Mouse (Mus musculus): ENCODE results near the gene Mgat2. TPM values are rescaled to one million over a fixed set of nuclear protein-coding genes. Genes with fewer than 3 reads are reported as not detected.
A peak's percentile ranks its signal among the peaks of the same experiment; 100 is the strongest.

The Mgat2 gene
- polyA plus RNA-seq (2012; rRNA removed) = 16.4 and 19.4 TPM in 2 replicates

DNA sequence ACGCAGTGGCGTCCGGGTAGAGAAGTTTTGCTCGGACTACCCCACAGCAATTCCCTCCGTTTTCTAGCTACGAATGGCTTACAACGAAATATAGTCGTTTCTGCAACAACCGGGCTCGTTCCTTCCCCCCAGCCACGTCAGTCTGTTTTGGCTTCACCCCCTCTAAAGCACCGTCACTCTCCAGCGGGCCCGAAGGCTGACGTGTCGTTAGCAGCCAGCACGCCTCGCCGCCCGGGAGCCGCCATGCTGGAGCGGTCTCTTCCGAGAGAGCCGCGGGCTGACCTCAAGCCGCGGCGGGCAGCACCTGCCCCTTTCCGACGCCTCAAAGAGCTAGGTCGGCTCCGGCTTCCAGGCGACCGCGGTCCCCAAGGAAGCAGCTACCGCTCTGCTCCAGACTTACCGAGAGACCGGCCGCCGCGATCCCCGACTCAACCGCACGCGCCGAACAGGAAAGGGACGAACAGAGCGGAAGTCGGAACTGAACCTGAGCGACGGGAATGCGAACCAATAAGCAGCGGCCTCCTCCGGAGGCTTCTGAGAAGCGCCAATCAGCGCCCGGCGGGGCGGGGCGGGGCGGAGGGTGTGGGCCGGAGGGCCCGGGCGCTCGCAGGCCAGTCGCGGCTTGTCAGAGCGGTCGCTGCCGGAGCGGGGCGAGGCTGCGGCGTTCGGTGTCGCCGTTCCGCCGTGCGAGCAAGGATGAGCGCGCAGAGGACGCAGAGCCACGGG, at the start of gene Mgat2, which contains the start of gene Rpl36al:
Gene Mgat2, plus strand, starts transcription at position 575 of the 726 bp plus-strand sequence.
Gene Rpl36al, minus strand, starts transcription at position 501 of the 726 bp plus-strand sequence.
- TF ChIP-seq CTCF (IDR thresholded peaks at IDR 0.05; ENCODE audit: insufficient read depth, low read length) (no peak), POLR2A (IDR thresholded peaks at IDR 0.05; ENCODE audit: borderline replicate concordance, extremely low read depth, low read depth, low read length) (peak; percentile 90)
- under 1% methylated on average over 84 of the region's 84 CpGs for WGBS

DNA sequence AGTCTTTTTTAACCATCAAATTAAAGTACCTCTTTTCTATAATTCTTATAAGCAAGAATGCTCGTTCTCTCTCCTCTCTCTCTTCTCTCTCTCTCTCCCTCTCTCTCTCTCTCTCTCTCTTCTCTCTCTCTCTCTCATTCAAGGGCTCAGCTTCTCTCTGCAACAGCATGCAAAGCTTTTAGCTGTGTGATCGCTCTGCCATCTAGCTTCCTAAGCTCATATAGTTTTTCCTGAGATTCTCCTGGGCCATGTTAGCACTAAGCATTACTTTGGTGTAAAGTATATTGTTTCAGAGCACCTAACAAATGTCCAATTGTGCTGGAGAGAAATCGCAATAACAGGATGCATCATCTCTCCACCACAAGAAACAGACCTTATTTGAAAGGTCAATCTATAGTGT, 44.8 kb upstream of the Mgat2 start:
- TF ChIP-seq CTCF (IDR thresholded peaks at IDR 0.05; ENCODE audit: insufficient read depth, low read length) (no peak), POLR2A (IDR thresholded peaks at IDR 0.05; ENCODE audit: borderline replicate concordance, extremely low read depth, low read depth, low read length) (no peak)
- WGBS = 83% methylated on average over 3 of the region's 3 CpGs
- no peak overlapping the region for H3K4me3 ChIP-seq (replicated peaks; ENCODE audit: extremely low read depth, low read depth, low read length)

More for the DNA sequence above, at the start of gene Mgat2, which contains the start of gene Rpl36al:
- Histone ChIP-seq H3K4me1 (ENCODE audit: control insufficient read depth, insufficient read depth, low read length) (peaks cover 13% of the 10 kb centered on the region), H3K4me3 (replicated peaks; ENCODE audit: extremely low read depth, low read depth, low read length) (peak within 1 kb of the TSS; percentile 98)
- DNase-seq = peak; percentile 99

DNA sequence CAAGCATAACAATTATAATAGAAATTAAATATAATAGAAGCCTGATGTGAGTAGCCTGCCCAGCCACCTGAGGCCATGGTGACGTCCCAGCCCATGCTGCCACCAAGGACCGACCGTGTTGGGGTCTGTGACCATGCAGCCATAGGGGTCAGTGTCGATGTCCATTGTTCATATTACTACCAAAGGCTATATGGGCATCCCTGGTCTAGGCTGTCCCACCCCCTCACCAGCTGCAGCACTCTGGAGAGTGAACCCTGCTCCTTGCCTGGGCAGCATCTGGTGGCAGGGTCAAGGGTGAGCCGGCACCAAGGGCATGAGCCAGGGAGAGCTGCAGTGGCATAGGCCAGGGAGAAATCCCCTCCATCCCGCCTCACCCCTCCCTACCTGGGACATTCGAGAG, 44.1 kb upstream of the Mgat2 start:
- Histone ChIP-seq H3K4me3 (replicated peaks; ENCODE audit: extremely low read depth, low read depth, low read length) (no peak overlapping the region), H3K4me1 (ENCODE audit: control insufficient read depth, insufficient read depth, low read length) (no peaks in the 10 kb centered on the region)
- 89% methylated on average over 7 of the region's 7 CpGs for WGBS
- TF ChIP-seq POLR2A (IDR thresholded peaks at IDR 0.05; ENCODE audit: borderline replicate concordance, extremely low read depth, low read depth, low read length) = no peak
- no peak for TF ChIP-seq CTCF (IDR thresholded peaks at IDR 0.05; ENCODE audit: insufficient read depth, low read length)
- no peak for DNase-seq

More for the DNA sequence above, 44.8 kb upstream of the Mgat2 start:
- DNase-seq = no peak
- H3K4me1 ChIP-seq (ENCODE audit: control insufficient read depth, insufficient read depth, low read length) = no peaks in the 10 kb centered on the region

DNA sequence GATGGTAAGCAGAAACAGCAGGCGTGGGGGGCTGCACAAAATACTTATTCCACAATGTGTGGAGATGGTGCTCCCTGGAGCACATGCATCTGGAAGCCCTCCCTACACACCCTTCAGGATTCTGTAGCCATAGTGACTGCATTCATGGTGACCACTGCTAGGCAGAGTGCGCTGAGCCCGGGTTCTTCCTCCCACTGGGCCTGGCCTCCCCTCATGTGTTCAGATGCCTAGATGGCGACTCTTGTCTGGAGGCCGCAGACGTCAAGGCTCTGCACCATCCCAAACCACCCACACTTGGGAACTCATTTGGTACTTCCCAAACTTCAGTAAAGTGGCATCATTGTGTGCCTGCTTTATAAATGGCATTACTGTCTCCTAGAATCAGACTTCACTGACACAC, 40.5 kb upstream of the Mgat2 start:
- WGBS = 82% methylated on average over 6 of the region's 6 CpGs
- Histone ChIP-seq H3K4me3 (replicated peaks; ENCODE audit: extremely low read depth, low read depth, low read length) (no peak overlapping the region), H3K4me1 (ENCODE audit: control insufficient read depth, insufficient read depth, low read length) (no peaks in the 10 kb centered on the region)
- no peak for TF ChIP-seq CTCF (IDR thresholded peaks at IDR 0.05; ENCODE audit: insufficient read depth, low read length)
- no peak for TF ChIP-seq POLR2A (IDR thresholded peaks at IDR 0.05; ENCODE audit: borderline replicate concordance, extremely low read depth, low read depth, low read length)
- DNase-seq = no peak

GRCm38 (mm10) chr12:69147166-69147735, 36.7 kb upstream of the Mgat2 start:
- Histone ChIP-seq H3K4me1 (ENCODE audit: control insufficient read depth, insufficient read depth, low read length) (no peaks in the 10 kb centered on the region), H3K4me3 (replicated peaks; ENCODE audit: extremely low read depth, low read depth, low read length) (no peak overlapping the region)
- WGBS = 86% methylated on average over 5 of the region's 5 CpGs
- DNase-seq = no peak
- TF ChIP-seq POLR2A (IDR thresholded peaks at IDR 0.05; ENCODE audit: borderline replicate concordance, extremely low read depth, low read depth, low read length) = no peak
- no peak for TF ChIP-seq CTCF (IDR thresholded peaks at IDR 0.05; ENCODE audit: insufficient read depth, low read length)

DNA sequence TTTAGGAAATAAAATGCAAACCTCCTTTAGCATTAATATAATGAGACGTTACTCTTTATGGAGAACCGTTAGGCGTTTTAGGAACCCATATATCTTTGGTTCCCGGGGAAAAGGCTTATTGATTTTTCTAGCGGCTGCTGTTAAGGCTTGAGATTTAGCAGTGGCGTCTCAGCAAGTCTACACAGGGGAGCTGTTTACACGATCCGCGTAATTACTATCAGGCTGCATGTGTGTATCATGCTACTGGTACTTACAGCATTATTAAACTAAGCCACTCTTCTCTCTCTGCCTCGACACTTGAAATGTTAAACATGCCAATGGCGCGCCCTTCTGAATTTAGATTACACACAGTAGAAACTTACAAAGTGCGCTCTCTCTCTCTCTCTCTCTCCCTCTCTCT, 33.9 kb upstream of the Mgat2 start:
- Histone ChIP-seq H3K4me1 (ENCODE audit: control insufficient read depth, insufficient read depth, low read length) (no peaks in the 10 kb centered on the region), H3K4me3 (replicated peaks; ENCODE audit: extremely low read depth, low read depth, low read length) (no peak overlapping the region)
- TF ChIP-seq CTCF (IDR thresholded peaks at IDR 0.05; ENCODE audit: insufficient read depth, low read length) (no peak), POLR2A (IDR thresholded peaks at IDR 0.05; ENCODE audit: borderline replicate concordance, extremely low read depth, low read depth, low read length) (no peak)
- WGBS = 75% methylated on average over 13 of the region's 13 CpGs
- no peak for DNase-seq

GRCm38 (mm10) chr12:69155923-69156322, 28.0 kb upstream of the Mgat2 start:
- WGBS = 74% methylated on average over 2 of the region's 2 CpGs
- no peak for TF ChIP-seq CTCF (IDR thresholded peaks at IDR 0.05; ENCODE audit: insufficient read depth, low read length)
- no peak for TF ChIP-seq POLR2A (IDR thresholded peaks at IDR 0.05; ENCODE audit: borderline replicate concordance, extremely low read depth, low read depth, low read length)
- no peak for DNase-seq

DNA sequence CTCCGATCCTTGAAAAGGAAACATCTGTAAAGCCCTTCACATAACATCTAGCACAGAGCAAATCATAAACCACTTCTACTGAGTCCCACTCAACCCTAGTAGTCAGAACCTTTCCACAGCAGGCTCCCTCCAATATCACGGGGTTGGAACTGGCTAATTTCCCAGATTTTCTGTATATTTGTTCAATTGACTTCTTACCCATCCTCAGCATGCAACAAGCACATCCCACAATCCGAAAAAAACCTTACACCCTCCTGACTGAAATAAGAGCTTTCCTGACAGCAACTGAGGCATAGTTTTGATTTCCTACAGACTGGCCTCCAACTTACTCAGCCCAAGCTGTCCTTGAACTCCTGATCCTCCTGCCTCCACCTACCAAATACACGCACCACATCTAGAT, 27.5 kb upstream of the Mgat2 start:
- no peak overlapping the region for H3K4me3 ChIP-seq (replicated peaks; ENCODE audit: extremely low read depth, low read depth, low read length)
- H3K4me1 ChIP-seq (ENCODE audit: control insufficient read depth, insufficient read depth, low read length) = peaks cover 3% of the 10 kb centered on the region; the same call in 1 of the 2 replicates
- no peak for TF ChIP-seq POLR2A (IDR thresholded peaks at IDR 0.05; ENCODE audit: borderline replicate concordance, extremely low read depth, low read depth, low read length)
- TF ChIP-seq CTCF (IDR thresholded peaks at IDR 0.05; ENCODE audit: insufficient read depth, low read length) = no peak
- DNase-seq = no peak
- 78% methylated on average over 4 of the region's 4 CpGs for WGBS

More at GRCm38 (mm10) chr12:69155923-69156322, 28.0 kb upstream of the Mgat2 start:
- Histone ChIP-seq H3K4me1 (ENCODE audit: control insufficient read depth, insufficient read depth, low read length) (peaks cover 3% of the 10 kb centered on the region; the same call in 1 of the 2 replicates), H3K4me3 (replicated peaks; ENCODE audit: extremely low read depth, low read depth, low read length) (no peak overlapping the region)

DNA sequence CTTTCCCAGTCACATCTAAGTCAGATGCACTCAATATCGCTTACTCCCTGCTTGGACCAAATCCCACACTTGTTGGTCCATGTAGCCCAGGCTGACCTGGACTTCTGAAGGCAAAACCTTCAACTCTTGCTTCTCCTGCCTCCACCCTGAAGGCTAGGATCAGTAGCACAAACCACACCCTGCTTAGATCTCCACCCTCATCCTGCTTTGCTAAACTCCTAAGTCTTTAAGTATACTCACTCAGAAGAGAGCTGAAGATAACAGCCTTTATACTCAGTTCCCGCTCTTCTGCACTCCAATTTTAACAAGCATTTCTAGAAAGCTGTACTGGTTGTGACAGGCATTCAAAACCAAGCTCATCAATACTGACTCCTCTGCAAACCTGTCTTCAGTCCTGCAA, 26.9 kb upstream of the Mgat2 start:
- WGBS = 89% methylated on average over 2 of the region's 2 CpGs
- H3K4me1 ChIP-seq (ENCODE audit: control insufficient read depth, insufficient read depth, low read length) = peaks cover 3% of the 10 kb centered on the region; the same call in 1 of the 2 replicates
- TF ChIP-seq CTCF (IDR thresholded peaks at IDR 0.05; ENCODE audit: insufficient read depth, low read length) (no peak), POLR2A (IDR thresholded peaks at IDR 0.05; ENCODE audit: borderline replicate concordance, extremely low read depth, low read depth, low read length) (no peak)
- H3K4me3 ChIP-seq (replicated peaks; ENCODE audit: extremely low read depth, low read depth, low read length) = no peak overlapping the region
- no peak for DNase-seq
